Mouse (Mus musculus) lung, postnatal 0 days (tissue): ENCODE measurements around the gene Cfi. TPM values are rescaled to one million over a fixed set of nuclear protein-coding genes. Genes with fewer than 3 reads are reported as not detected.

ENCODE experiments used
- ATAC-seq: fragments of 200-750 bp; cut with Nextera tagmentation; 2 replicates; pipeline ENCODE4 v1.8.0; 2017; ENCODE audit warnings: moderate library complexity
- DNase-seq: peaks from one replicate; pipeline ENCODE4 v3.0.0-alpha.2; 2016; ENCODE audit warnings: low spot score
- H3K27ac ChIP-seq: fragments of 300-500 bp; sonication (generic); 2 replicates; pipeline ENCODE4 v1.5.1; 2014; ENCODE audit warnings: antibody characterized with exemption, mild to moderate bottlenecking, low read length, mixed read lengths
- H3K27me3 ChIP-seq: fragments of 300-500 bp; sonication (generic); replicated peaks from 2 replicates; pipeline ENCODE4 v1.6.1; 2014; ENCODE audit warnings: low read length, mixed read lengths; ENCODE audit not compliant: insufficient read depth
- H3K36me3 ChIP-seq: fragments of 300-500 bp; sonication (generic); 2 replicates; pipeline ENCODE4 v1.6.1; 2014; ENCODE audit warnings: low read length, mixed read lengths; ENCODE audit not compliant: insufficient read depth
- H3K4me1 ChIP-seq: fragments of 300-500 bp; sonication (generic); 2 replicates; pipeline ENCODE4 v1.6.1; 2014; ENCODE audit warnings: antibody characterized with exemption, low read depth, low read length, mixed read lengths; ENCODE audit not compliant: insufficient read depth
- H3K4me2 ChIP-seq: fragments of 300-500 bp; sonication (generic); replicated peaks from 2 replicates; pipeline ENCODE4 v1.6.1; 2014; ENCODE audit warnings: low read depth, mild to moderate bottlenecking, low read length, moderate library complexity, mixed read lengths
- H3K4me3 ChIP-seq: fragments of 300-500 bp; sonication (generic); 2 replicates; pipeline ENCODE4 v1.5.1; 2014; ENCODE audit warnings: low read depth, low read length
- H3K9ac ChIP-seq: fragments of 300-500 bp; sonication (generic); replicated peaks from 2 replicates; pipeline ENCODE4 v1.6.1; 2014; ENCODE audit warnings: low read depth, mild to moderate bottlenecking
- H3K9me3 ChIP-seq: fragments of 300-500 bp; sonication (generic); 2 replicates; pipeline ENCODE4 v1.6.1; 2016; ENCODE audit warnings: low read length, mixed read lengths
- CTCF ChIP-seq: IDR thresholded peaks from 2 replicates; pipeline ENCODE4 v1.5.1; 2016; ENCODE audit warnings: antibody characterized with exemption, mild to moderate bottlenecking
- EP300 ChIP-seq: IDR thresholded peaks from 2 replicates; pipeline ENCODE4 v1.6.1; 2016; ENCODE audit warnings: antibody characterized with exemption, mild to moderate bottlenecking, control low read depth
- WGBS: fragments of 180-500 bp; shearing (Covaris S2); extraction: QIAGEN DNeasy Blood & Tissue Kit; methylation state at CpG from one replicate; pipeline ENCODE4 v1.1.7; 2014; 5-methylcytosine and 5-hydroxymethylcytosine counted together
- polyA plus RNA-seq: library from polyadenylated mRNA; unstranded; fragments of >200 nt; fragmentation: Nextera tagmentation; extraction: Ambion mirVana; gene quantifications from 2 replicates; pipeline ENCODE4 v1.2.1, GENCODE M21; 2015

Cfi gene
- polyA plus RNA-seq, 1 experiment from 2014 or later: 1.3 TPM

- Histone ChIP-seq H3K9ac (no peak overlapping the region), H3K36me3 (peaks cover 5% of the 10 kb centered on the region; the same call in 1 of the 2 replicates), H3K4me2 (no peak overlapping the region), H3K27me3 (no peaks in the 10 kb centered on the region), H3K4me1 (no peaks in the 10 kb centered on the region), H3K9me3 (no peaks in the 10 kb centered on the region), H3K4me3 (no peak overlapping the region), H3K27ac (no peak overlapping the region)
- WGBS: 82% methylated on average over 5 of the region's 5 CpGs
- no peak for ATAC-seq
- no peak for DNase-seq
- no peak for TF ChIP-seq CTCF
- no peak for TF ChIP-seq EP300
Measured at GRCm38 (mm10) chr3:129892003-129892402, 56.3 kb downstream of the Cfi start.

- H3K9me3 ChIP-seq: no peaks in the 10 kb centered on the region
- ATAC-seq: no peak
- DNase-seq: no peak
- H3K27ac ChIP-seq: no peak overlapping the region
- H3K4me3 ChIP-seq: no peak overlapping the region
- no peak overlapping the region for H3K9ac ChIP-seq
- no peaks in the 10 kb centered on the region for H3K27me3 ChIP-seq
- WGBS: 91% methylated on average over 3 of the region's 3 CpGs
- H3K36me3 ChIP-seq: peaks cover 5% of the 10 kb centered on the region; the same call in 1 of the 2 replicates
- TF ChIP-seq CTCF (no peak), EP300 (no peak)
- no peak overlapping the region for H3K4me2 ChIP-seq
- no peaks in the 10 kb centered on the region for H3K4me1 ChIP-seq
Measured at GRCm38 (mm10) chr3:129893143-129893542, 57.5 kb downstream of the Cfi start.

- 21% methylated on average over 6 of the region's 6 CpGs for WGBS
- Histone ChIP-seq H3K27ac (no peak overlapping the region), H3K27me3 (no peaks in the 10 kb centered on the region), H3K4me3 (no peak overlapping the region), H3K4me1 (no peaks in the 10 kb centered on the region; the same call in 1 of the 2 replicates), H3K4me2 (no peak overlapping the region), H3K9me3 (no peaks in the 10 kb centered on the region), H3K36me3 (no peaks in the 10 kb centered on the region), H3K9ac (no peak overlapping the region)
- ATAC-seq (no peak), DNase-seq (peak; percentile 22)
- TF ChIP-seq CTCF: no peak
- no peak for TF ChIP-seq EP300
Measured at GRCm38 (mm10) chr3:129896591-129896990, 60.9 kb downstream of the Cfi start.

- no peak for DNase-seq
- WGBS: 66% methylated on average over 4 of the region's 4 CpGs
- no peak overlapping the region for H3K9ac ChIP-seq
- no peak for ATAC-seq
- H3K4me1 ChIP-seq: peaks cover 8% of the 10 kb centered on the region; the same call in 1 of the 2 replicates
- TF ChIP-seq EP300 (no peak), CTCF (no peak)
- no peaks in the 10 kb centered on the region for H3K27me3 ChIP-seq
- H3K4me2 ChIP-seq: no peak overlapping the region
- no peak overlapping the region for H3K27ac ChIP-seq
- no peaks in the 10 kb centered on the region for H3K36me3 ChIP-seq
- H3K4me3 ChIP-seq: no peak overlapping the region
- H3K9me3 ChIP-seq: no peaks in the 10 kb centered on the region
Measured at GRCm38 (mm10) chr3:129898886-129899285, 63.2 kb downstream of the Cfi start.

GRCm38 (mm10) chr3:129901271-129901809 is 65.7 kb downstream of the Cfi start, which contains the start of gene Casp6:
Casp6 (plus strand) TSS chr3:129901425.
- under 1% methylated on average over 34 of the region's 34 CpGs for WGBS
- peak within 1 kb of the TSS; percentile 67 for H3K4me3 ChIP-seq
- peak within 1 kb of the TSS; percentile 81 for H3K27ac ChIP-seq
- peaks cover 11% of the 10 kb centered on the region; the same call in 1 of the 2 replicates for H3K4me1 ChIP-seq
- TF ChIP-seq EP300 (no peak), CTCF (no peak)
- H3K27me3 ChIP-seq: no peaks in the 10 kb centered on the region
- peak; percentile 97 for ATAC-seq
- peak within 1 kb of the TSS; percentile 56 for H3K9ac ChIP-seq
- 0 out of 2 replicates have a peak, but pooled peaks cover 2% of the 10 kb centered on the region for H3K36me3 ChIP-seq
- peak; percentile 93 for DNase-seq
- H3K9me3 ChIP-seq: no peaks in the 10 kb centered on the region
- peak within 1 kb of the TSS; percentile 70 for H3K4me2 ChIP-seq

GRCm38 (mm10) chr3:129903369-129903768 is 67.7 kb downstream of the Cfi start:
- Histone ChIP-seq H3K4me2 (no peak overlapping the region), H3K36me3 (peaks cover 6% of the 10 kb centered on the region; the same call in 1 of the 2 replicates), H3K9me3 (no peaks in the 10 kb centered on the region), H3K27me3 (no peaks in the 10 kb centered on the region), H3K27ac (no peak overlapping the region), H3K4me1 (peaks cover 11% of the 10 kb centered on the region; the same call in 1 of the 2 replicates), H3K9ac (no peak overlapping the region), H3K4me3 (no peak overlapping the region)
- DNase-seq (no peak), ATAC-seq (no peak)
- WGBS: 91% methylated on average over 3 of the region's 3 CpGs
- no peak for TF ChIP-seq CTCF
- no peak for TF ChIP-seq EP300
